Mouse (Mus musculus) intestine, postnatal 0 days (tissue): ENCODE data around the gene Exoc3l. TPM values are rescaled to one million over a fixed set of nuclear protein-coding genes. Genes with fewer than 3 reads are reported as not detected.
A peak's percentile ranks its signal among the peaks of the same experiment; 100 is the strongest.

Source experiments
- ATAC-seq: fragments of 200-750 bp; cut with Nextera tagmentation; 2 replicates; pipeline ENCODE4 v1.8.0; 2017; ENCODE audit warnings: mild to moderate bottlenecking, moderate TSS enrichment, moderate library complexity
- H3K27ac ChIP-seq: fragments of 300-500 bp; sonication (generic); 2 replicates; pipeline ENCODE4 v1.5.1; 2014; ENCODE audit warnings: mild to moderate bottlenecking, low read depth, low read length, moderate library complexity
- H3K27me3 ChIP-seq: fragments of 300-500 bp; sonication (generic); replicated peaks from 2 replicates; pipeline ENCODE4 v1.6.1; 2014; ENCODE audit warnings: low read length, mixed read lengths; ENCODE audit not compliant: control insufficient read depth, insufficient read depth
- H3K36me3 ChIP-seq: fragments of 300-500 bp; sonication (generic); 2 replicates; pipeline ENCODE4 v1.6.1; 2014; ENCODE audit warnings: mild to moderate bottlenecking, moderate library complexity; ENCODE audit not compliant: control insufficient read depth, insufficient read depth
- H3K4me1 ChIP-seq: fragments of 300-500 bp; sonication (generic); replicated peaks from 2 replicates; pipeline ENCODE4 v1.6.1; 2014; ENCODE audit warnings: antibody characterized with exemption, low read length, mixed read lengths; ENCODE audit not compliant: control insufficient read depth, insufficient read depth
- H3K4me2 ChIP-seq: fragments of 300-500 bp; sonication (generic); replicated peaks from 2 replicates; pipeline ENCODE4 v1.6.1; 2014; ENCODE audit warnings: low read depth, mild to moderate bottlenecking, moderate library complexity
- H3K4me3 ChIP-seq: fragments of 300-500 bp; sonication (generic); 2 replicates; pipeline ENCODE4 v1.5.1; 2014; ENCODE audit warnings: low read depth, low read length
- H3K9ac ChIP-seq: fragments of 300-500 bp; sonication (generic); 2 replicates; pipeline ENCODE4 v1.6.1; 2014; ENCODE audit warnings: mild to moderate bottlenecking, low read depth, low read length
- H3K9me3 ChIP-seq: fragments of 300-500 bp; sonication (generic); 2 replicates; pipeline ENCODE4 v1.6.1; 2016; ENCODE audit warnings: mixed run types; ENCODE audit not compliant: control insufficient read depth
- CTCF ChIP-seq: sonication (generic); IDR thresholded peaks from 2 replicates; pipeline ENCODE4 v1.5.1; 2016; ENCODE audit warnings: low read depth, mild to moderate bottlenecking, control low read depth, antibody characterized with exemption, moderate library complexity
- WGBS: fragments of 180-500 bp; shearing (Covaris S2); extraction: QIAGEN DNeasy Blood & Tissue Kit; methylation state at CpG from one replicate; pipeline ENCODE4 v1.1.7; 2014; 5-methylcytosine and 5-hydroxymethylcytosine counted together
- polyA plus RNA-seq: library from polyadenylated mRNA; unstranded; fragments of >200 nt; fragmentation: Nextera tagmentation; extraction: Ambion mirVana; gene quantifications from 2 replicates; pipeline ENCODE4 v1.2.1, GENCODE M21; 2015

Gene Exoc3l
- polyA plus RNA-seq, 1 experiment from 2014 or later, result 2.5 TPM

- H3K27me3 ChIP-seq, result peaks cover 12% of the 10 kb centered on the region
- no peak overlapping the region for H3K9ac ChIP-seq
- peak overlapping the region; percentile 88 for H3K4me2 ChIP-seq
- no peak for ATAC-seq
- peak overlapping the region; percentile 64 for H3K4me3 ChIP-seq
- no peaks in the 10 kb centered on the region for H3K36me3 ChIP-seq
- no peak overlapping the region for H3K27ac ChIP-seq
- TF ChIP-seq CTCF, result peak; percentile 97
- H3K4me1 ChIP-seq, result peaks cover 13% of the 10 kb centered on the region; the same call in 1 of the 2 replicates
- WGBS, result 11% methylated on average over 31 of the region's 31 CpGs
- no peaks in the 10 kb centered on the region for H3K9me3 ChIP-seq
Observed at GRCm38 (mm10) chr8:105290554-105291314, 5.2 kb downstream of the Exoc3l start.

- Histone ChIP-seq H3K9me3 (no peaks in the 10 kb centered on the region), H3K9ac (peak within 1 kb of the TSS; percentile 37; the same call in 1 of the 2 replicates), H3K27me3 (peaks cover 12% of the 10 kb centered on the region), H3K4me2 (peak within 1 kb of the TSS; percentile 88), H3K4me1 (peaks cover 13% of the 10 kb centered on the region; the same call in 1 of the 2 replicates), H3K4me3 (peak within 1 kb of the TSS; percentile 64), H3K27ac (peak within 1 kb of the TSS; percentile 31; the same call in 1 of the 2 replicates), H3K36me3 (no peaks in the 10 kb centered on the region)
- TF ChIP-seq CTCF, result peak; percentile 82
- peak; percentile 5 for ATAC-seq
- 3% methylated on average over 37 of the region's 43 CpGs for WGBS
Observed at GRCm38 (mm10) chr8:105289805-105290460, 6.0 kb downstream of the Exoc3l start, which contains the start of gene 4931428F04Rik. 4931428F04Rik (minus strand) TSS chr8:105289864.

GRCm38 (mm10) chr8:105288958-105289732, 6.8 kb downstream of the Exoc3l start:
- WGBS, result under 1% methylated on average over 53 of the region's 53 CpGs
- ATAC-seq, result peak; percentile 95
- peak overlapping the region; percentile 31; the same call in 1 of the 2 replicates for H3K27ac ChIP-seq
- peaks cover 12% of the 10 kb centered on the region for H3K27me3 ChIP-seq
- H3K36me3 ChIP-seq, result no peaks in the 10 kb centered on the region
- peak overlapping the region; percentile 37; the same call in 1 of the 2 replicates for H3K9ac ChIP-seq
- peak overlapping the region; percentile 88 for H3K4me2 ChIP-seq
- peak; percentile 59 for TF ChIP-seq CTCF
- peak overlapping the region; percentile 64 for H3K4me3 ChIP-seq
- no peaks in the 10 kb centered on the region for H3K9me3 ChIP-seq
- H3K4me1 ChIP-seq, result peaks cover 13% of the 10 kb centered on the region; the same call in 1 of the 2 replicates

- H3K36me3 ChIP-seq, result no peaks in the 10 kb centered on the region
- peaks cover 12% of the 10 kb centered on the region for H3K27me3 ChIP-seq
- ATAC-seq, result no peak
- WGBS, result 85% methylated on average over 5 of the region's 5 CpGs
- H3K4me3 ChIP-seq, result no peak overlapping the region
- no peak overlapping the region for H3K9ac ChIP-seq
- H3K4me1 ChIP-seq, result peaks cover 13% of the 10 kb centered on the region; the same call in 1 of the 2 replicates
- H3K4me2 ChIP-seq, result no peak overlapping the region
- TF ChIP-seq CTCF, result peak; percentile 19; the same call in 1 of the 2 replicates
- H3K27ac ChIP-seq, result no peak overlapping the region
- H3K9me3 ChIP-seq, result no peaks in the 10 kb centered on the region
Observed at GRCm38 (mm10) chr8:105288231-105288630, 7.7 kb downstream of the Exoc3l start.

GRCm38 (mm10) chr8:105286907-105287306, 9.0 kb downstream of the Exoc3l start:
- no peak for ATAC-seq
- Histone ChIP-seq H3K9me3 (no peaks in the 10 kb centered on the region), H3K4me2 (no peak overlapping the region), H3K4me1 (peaks cover 13% of the 10 kb centered on the region; the same call in 1 of the 2 replicates), H3K4me3 (no peak overlapping the region), H3K9ac (no peak overlapping the region), H3K36me3 (no peaks in the 10 kb centered on the region), H3K27me3 (peaks cover 12% of the 10 kb centered on the region), H3K27ac (no peak overlapping the region)
- 90% methylated on average over 4 of the region's 4 CpGs for WGBS
- no peak for TF ChIP-seq CTCF

- no peak for ATAC-seq
- Histone ChIP-seq H3K4me1 (peaks cover 11% of the 10 kb centered on the region; the same call in 1 of the 2 replicates), H3K9ac (no peak overlapping the region)
Observed at GRCm38 (mm10) chr8:105285514-105285913, 10.4 kb downstream of the Exoc3l start.

More at GRCm38 (mm10) chr8:105285514-105285913, 10.4 kb downstream of the Exoc3l start:
- no peak for TF ChIP-seq CTCF
- H3K27me3 ChIP-seq, result peaks cover 9% of the 10 kb centered on the region
- no peak overlapping the region for H3K4me2 ChIP-seq
- WGBS, result 49% methylated on average over 12 of the region's 12 CpGs
- H3K9me3 ChIP-seq, result no peaks in the 10 kb centered on the region
- no peaks in the 10 kb centered on the region for H3K36me3 ChIP-seq
- no peak overlapping the region for H3K27ac ChIP-seq
- no peak overlapping the region for H3K4me3 ChIP-seq
